Mouse (Mus musculus) gonadal fat pad, adult 2 months (tissue): ENCODE data around the gene Kdm2b. TPM values are rescaled to one million over a fixed set of nuclear protein-coding genes. Genes with fewer than 3 reads are reported as not detected.

ENCODE experiments used
- DNase-seq: peaks from one replicate; pipeline ENCODE4 v3.0.0-alpha.2; 2012; ENCODE audit warnings: low read depth
- polyA plus RNA-seq: library from polyadenylated mRNA; depleted of rRNA; stranded (reverse); fragments of >200 nt; gene quantifications from 2 replicates; pipeline ENCODE4 v1.2.3, GENCODE M21; 2012; rRNA removed

The Kdm2b gene
- polyA plus RNA-seq, 1 experiment, result 18.0 TPM

- peak; percentile 56 for DNase-seq
Observed at GRCm38 (mm10) chr5:122849521-122850318, 139.9 kb downstream of the Kdm2b start, which contains the start of gene Rnf34. TSS of gene Rnf34 (plus strand) at chr5:122850048.

DNA sequence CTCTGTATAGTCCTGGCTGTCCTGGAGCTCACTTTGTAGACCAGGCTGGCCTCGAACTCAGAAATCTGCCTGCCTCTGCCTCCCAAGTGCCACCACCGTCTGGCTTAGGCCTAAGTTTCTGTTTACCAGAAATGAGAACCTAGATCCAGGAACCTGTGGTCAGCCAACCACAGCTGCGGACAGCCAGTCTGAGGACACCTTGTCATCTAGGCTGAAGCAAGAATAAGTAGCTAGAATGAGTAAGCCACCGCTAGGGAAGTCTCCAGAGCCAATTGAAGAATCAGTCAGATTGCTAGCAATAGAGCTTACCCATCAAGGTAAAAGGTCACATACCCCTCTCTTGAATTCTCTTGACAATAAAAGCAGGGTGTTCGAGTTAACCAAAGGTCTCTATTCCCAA is 145.8 kb downstream of the Kdm2b start:
- no peak for DNase-seq

- DNase-seq, result no peak
Observed at GRCm38 (mm10) chr5:122841126-122841525, 148.5 kb downstream of the Kdm2b start.

DNA sequence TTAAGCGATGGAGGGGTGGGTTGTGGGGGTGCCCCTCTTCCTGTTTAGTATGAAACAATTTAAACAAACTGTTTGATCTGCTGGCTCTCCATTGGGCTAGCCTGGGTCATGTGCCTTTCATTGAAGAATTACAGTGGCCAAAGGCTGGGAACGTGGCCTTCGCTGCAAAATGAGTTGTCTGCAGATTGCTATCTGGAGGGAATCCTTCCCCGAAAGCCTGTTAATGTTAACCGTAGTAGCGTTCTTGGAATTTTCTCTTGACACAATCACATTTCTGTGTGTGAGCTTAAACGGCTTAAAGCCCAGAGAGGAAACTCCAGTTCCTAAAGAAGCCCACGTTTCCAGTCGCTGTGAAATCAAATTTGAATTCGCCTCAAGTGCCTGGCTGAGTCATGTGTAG is 156.6 kb downstream of the Kdm2b start:
- DNase-seq, result no peak

DNA sequence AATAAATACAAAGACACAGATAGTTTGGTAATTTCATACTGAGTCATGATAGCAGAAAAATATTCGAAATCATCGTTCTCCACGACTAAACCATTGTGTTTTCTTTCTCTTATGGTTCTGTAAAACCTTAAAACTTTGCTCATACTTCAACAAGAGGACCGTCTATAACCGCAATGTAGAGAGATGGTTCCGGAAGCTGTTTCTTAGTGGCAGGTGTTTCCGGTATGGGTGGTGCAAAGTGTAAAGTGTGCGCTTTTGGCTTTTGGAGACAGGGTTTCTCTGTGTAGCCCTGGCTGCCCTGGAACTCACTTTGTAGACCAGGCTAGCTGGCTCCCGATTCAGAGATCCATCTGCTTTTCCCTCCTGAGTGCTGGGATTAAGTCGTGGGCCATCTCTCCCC is 157.1 kb downstream of the Kdm2b start:
- DNase-seq, result no peak

- no peak for DNase-seq
Observed at GRCm38 (mm10) chr5:122825099-122825498, 164.5 kb downstream of the Kdm2b start.

GRCm38 (mm10) chr5:122824450-122824849 is 165.2 kb downstream of the Kdm2b start:
- no peak for DNase-seq

DNA sequence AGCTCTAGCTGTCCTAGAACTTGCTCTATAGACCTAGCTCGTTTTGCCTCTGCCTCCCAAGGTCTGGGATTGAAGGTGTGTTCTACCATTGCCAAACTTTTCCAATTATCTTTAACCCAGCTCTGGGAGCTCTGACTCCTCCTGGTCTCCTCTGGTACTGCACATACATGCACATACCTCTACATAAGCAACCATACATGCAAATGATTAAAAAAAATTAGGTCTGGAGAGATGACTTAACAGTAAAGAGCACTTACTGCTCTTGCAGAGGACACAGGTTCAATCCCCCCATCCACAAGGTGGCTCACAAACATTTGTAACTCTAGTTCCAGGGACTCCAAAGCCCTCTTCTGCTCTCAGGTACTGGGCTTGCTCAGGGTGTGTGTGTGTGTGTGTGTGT is 165.6 kb downstream of the Kdm2b start:
- DNase-seq, result no peak

DNA sequence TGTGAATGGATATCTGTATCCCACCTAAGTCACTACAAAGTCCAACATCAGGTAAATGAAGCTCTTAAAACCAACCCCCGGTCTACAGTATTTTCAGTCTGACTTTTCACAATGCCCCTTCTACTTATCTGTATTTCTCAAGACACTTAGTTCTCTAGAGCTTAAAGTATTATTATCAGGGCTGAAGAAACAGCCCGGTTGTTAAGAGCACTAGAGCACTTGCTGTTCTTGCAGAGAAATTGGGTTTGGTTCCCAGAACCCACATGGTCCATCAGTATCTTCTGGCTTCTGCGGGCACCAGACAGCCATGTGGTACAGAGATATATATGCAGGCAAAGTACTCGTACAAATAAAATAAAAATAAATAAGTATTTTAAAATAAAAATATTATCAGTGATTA is 167.2 kb downstream of the Kdm2b start:
- no peak for DNase-seq

DNA sequence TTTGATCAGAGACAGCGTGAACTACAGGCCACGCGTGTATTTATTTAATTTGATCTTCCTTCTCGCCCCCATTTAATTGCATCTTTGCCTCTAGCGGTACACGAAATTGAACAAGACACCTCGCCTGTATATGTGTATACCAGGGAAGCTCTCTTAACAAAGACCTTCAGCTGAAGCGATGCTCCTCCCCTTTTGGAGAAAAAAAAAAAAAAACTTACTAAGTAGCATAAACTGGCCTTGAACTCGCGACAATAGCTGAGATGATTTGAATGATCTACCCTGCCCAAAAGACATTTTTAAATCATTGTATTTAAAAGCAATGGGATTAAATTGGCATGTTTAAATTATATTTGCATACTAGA is 168.1 kb downstream of the Kdm2b start:
- DNase-seq, result no peak

- DNase-seq, result peak; percentile 91
Observed at GRCm38 (mm10) chr5:122820777-122821523, 168.7 kb downstream of the Kdm2b start, which contains the start of gene Anapc5. TSS of gene Anapc5 (minus strand) at chr5:122821339.

Other genes starting within 250 kb of the Kdm2b start
- 15.7 and 18.5 TPM in 2 replicates for gene Camkk2, start 210.4 kb downstream of the Kdm2b start, polyA plus RNA-seq
- 272 and 342 TPM in 2 replicates for gene Anapc5, start 168.5 kb downstream of the Kdm2b start, polyA plus RNA-seq
- gene Rnf34, start 139.8 kb downstream of the Kdm2b start, polyA plus RNA-seq, result 16.5 and 17.5 TPM in 2 replicates
- 43.4 and 44.0 TPM in 2 replicates for gene Orai1, start 25.3 kb upstream of the Kdm2b start, polyA plus RNA-seq
- gene Morn3, start 57.2 kb upstream of the Kdm2b start, polyA plus RNA-seq, result 1.4 and 4.0 TPM in 2 replicates
- gene Tmem120b, start 78.6 kb upstream of the Kdm2b start, polyA plus RNA-seq, result 38.5 and 66.6 TPM in 2 replicates
- 2.1 and 2.7 TPM in 2 replicates for gene Rhof, start 142.9 kb upstream of the Kdm2b start, polyA plus RNA-seq
- 3.5 and 9.3 TPM in 2 replicates for gene Setd1b, start 152.4 kb upstream of the Kdm2b start, polyA plus RNA-seq
- 28.0 and 36.1 TPM in 2 replicates for gene Psmd9, start 179.6 kb upstream of the Kdm2b start, polyA plus RNA-seq
- 0.34 and 4.3 TPM in 2 replicates for gene Hpd, start 192.9 kb upstream of the Kdm2b start, polyA plus RNA-seq